Mouse (Mus musculus) stomach, postnatal 0 days (tissue): Measurements from ENCODE around the gene Ap5z1.

Experiments used
- CTCF ChIP-seq: IDR thresholded peaks from 2 replicates; pipeline ENCODE4 v1.5.1; 2016; ENCODE audit warnings: antibody characterized with exemption, low read depth, mild to moderate bottlenecking, moderate library complexity
- EP300 ChIP-seq: optimal IDR thresholded peaks from 2 replicates; pipeline ENCODE3; 2016; ENCODE audit warnings: antibody characterized with exemption

DNA sequence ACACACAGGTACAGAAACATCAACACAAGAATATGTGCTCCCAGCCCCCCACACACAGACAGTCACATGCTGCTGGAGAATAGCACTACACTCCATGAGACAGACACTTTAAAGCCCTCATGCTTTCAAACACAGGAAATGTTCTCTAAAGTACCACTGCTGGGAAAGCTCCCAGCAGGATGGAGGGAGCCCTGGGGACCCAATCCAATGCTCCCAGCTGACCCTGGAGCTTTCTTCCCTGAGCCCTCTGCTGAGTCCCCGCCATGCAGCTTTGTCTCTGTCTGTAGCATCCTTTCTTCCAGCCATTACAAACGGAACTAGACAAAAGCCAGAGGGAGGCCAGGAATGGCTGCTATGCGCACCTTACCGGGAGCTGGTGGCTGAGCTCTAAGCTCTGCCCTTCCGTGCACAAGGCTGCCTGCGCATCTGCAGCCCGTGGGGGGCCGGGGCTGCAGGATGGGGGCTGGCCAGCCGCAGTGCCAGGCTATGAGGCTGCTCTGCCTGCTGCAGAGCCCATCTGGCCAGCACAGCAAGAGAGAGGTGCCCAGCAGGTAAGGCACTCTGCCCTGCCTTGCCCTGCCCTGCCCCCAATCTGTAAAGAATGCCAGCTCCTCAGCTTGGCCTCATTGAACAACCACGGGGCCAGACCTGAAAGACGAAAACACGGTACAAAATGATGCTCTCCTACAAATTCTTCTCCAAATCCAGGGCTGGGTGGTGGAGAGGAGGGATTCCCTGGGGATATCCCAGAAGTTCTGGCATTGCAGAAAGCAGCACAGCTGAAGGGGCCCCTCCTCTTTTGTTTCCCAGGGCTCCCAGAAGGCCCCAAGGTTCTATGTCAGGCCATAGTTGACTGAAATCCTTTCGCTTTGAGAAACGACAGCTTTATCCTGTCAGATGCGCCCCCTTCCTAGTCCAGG is 45.7 kb downstream of the Ap5z1 start:
- TF ChIP-seq CTCF, result no peak
- TF ChIP-seq EP300, result no peak
